Mouse (Mus musculus) macrophage (primary cell): ENCODE data around the gene Nle1. TPM values are rescaled to one million over a fixed set of nuclear protein-coding genes. Genes with fewer than 3 reads are reported as not detected.

ENCODE experiments used
- H3K27ac ChIP-seq: fragments of 350-480 bp; formaldehyde crosslinking; 2 replicates; pipeline ENCODE4 v1.9.0; 2021
- H3K36me3 ChIP-seq: fragments of 350-480 bp; formaldehyde crosslinking; 2 replicates; pipeline ENCODE4 v1.9.0; 2021; ENCODE audit errors: inconsistent target
- H3K4me3 ChIP-seq: fragments of 350-480 bp; formaldehyde crosslinking; 2 replicates; pipeline ENCODE4 v1.9.0; 2021; ENCODE audit errors: inconsistent target
- H3K79me2 ChIP-seq: fragments of 350-480 bp; formaldehyde crosslinking; 2 replicates; pipeline ENCODE4 v1.9.0; 2021; ENCODE audit errors: inconsistent target
- WGBS: methylation state at CpG from one replicate; pipeline ENCODE4 v1.1.7; 2026; ENCODE audit warnings: inconsistent platforms; ENCODE audit not compliant: missing documents; 5-methylcytosine and 5-hydroxymethylcytosine counted together
- polyA plus RNA-seq: library from polyadenylated mRNA; stranded (reverse); fragments of 250-400 nt; gene quantifications from 3 replicates; pipeline ENCODE4 v1.2.4, GENCODE M21; 2018; ENCODE audit warnings: inconsistent platforms

The Nle1 gene
- polyA plus RNA-seq, 1 experiment from 2014 or later = 3.7 TPM

GRCm38 (mm10) chr11:82867956-82868355 is 40.3 kb downstream of the Nle1 start:
- no peaks in the 10 kb centered on the region for H3K36me3 ChIP-seq
- no peak overlapping the region for H3K27ac ChIP-seq
- H3K79me2 ChIP-seq = peaks cover 50% of the 10 kb centered on the region; the same call in 1 of the 2 replicates
- no peak overlapping the region for H3K4me3 ChIP-seq
- WGBS = 68% methylated on average over 5 of the region's 5 CpGs

- H3K27ac ChIP-seq = no peak overlapping the region
- WGBS = 53% methylated on average over 7 of the region's 7 CpGs
- H3K4me3 ChIP-seq = no peak overlapping the region
- H3K79me2 ChIP-seq = peaks cover 60% of the 10 kb centered on the region; the same call in 1 of the 2 replicates
- no peaks in the 10 kb centered on the region for H3K36me3 ChIP-seq
Observed at GRCm38 (mm10) chr11:82866850-82867564, 41.2 kb downstream of the Nle1 start.

GRCm38 (mm10) chr11:82865957-82866356 is 42.3 kb downstream of the Nle1 start:
- 93% methylated on average over 6 of the region's 10 CpGs for WGBS
- Histone ChIP-seq H3K79me2 (peaks cover 70% of the 10 kb centered on the region; the same call in 1 of the 2 replicates), H3K27ac (no peak overlapping the region), H3K4me3 (no peak overlapping the region), H3K36me3 (no peaks in the 10 kb centered on the region)

- H3K27ac ChIP-seq = no peak overlapping the region
- H3K36me3 ChIP-seq = no peaks in the 10 kb centered on the region
- no peak overlapping the region for H3K4me3 ChIP-seq
- H3K79me2 ChIP-seq = peaks cover 80% of the 10 kb centered on the region; the same call in 1 of the 2 replicates
- WGBS = 96% methylated on average over 4 of the region's 4 CpGs
Observed at GRCm38 (mm10) chr11:82863488-82863931, 44.7 kb downstream of the Nle1 start.

GRCm38 (mm10) chr11:82863059-82863458 is 45.2 kb downstream of the Nle1 start:
- no peak overlapping the region for H3K4me3 ChIP-seq
- 95% methylated on average over 2 of the region's 2 CpGs for WGBS
- no peak overlapping the region for H3K27ac ChIP-seq
- peaks cover 80% of the 10 kb centered on the region; the same call in 1 of the 2 replicates for H3K79me2 ChIP-seq
- no peaks in the 10 kb centered on the region for H3K36me3 ChIP-seq

GRCm38 (mm10) chr11:82862638-82863037 is 45.6 kb downstream of the Nle1 start:
- no peak overlapping the region for H3K4me3 ChIP-seq
- WGBS = 80% methylated on average over 9 of the region's 9 CpGs
- no peaks in the 10 kb centered on the region for H3K36me3 ChIP-seq
- peaks cover 79% of the 10 kb centered on the region; the same call in 1 of the 2 replicates for H3K79me2 ChIP-seq
- H3K27ac ChIP-seq = no peak overlapping the region

GRCm38 (mm10) chr11:82861558-82861957 is 46.7 kb downstream of the Nle1 start:
- no peak overlapping the region for H3K27ac ChIP-seq
- H3K36me3 ChIP-seq = no peaks in the 10 kb centered on the region
- 88% methylated on average over 8 of the region's 8 CpGs for WGBS
- H3K79me2 ChIP-seq = peaks cover 80% of the 10 kb centered on the region; the same call in 1 of the 2 replicates
- no peak overlapping the region for H3K4me3 ChIP-seq

GRCm38 (mm10) chr11:82860759-82861158 is 47.5 kb downstream of the Nle1 start:
- H3K79me2 ChIP-seq = peaks cover 84% of the 10 kb centered on the region; the same call in 1 of the 2 replicates
- no peaks in the 10 kb centered on the region for H3K36me3 ChIP-seq
- H3K27ac ChIP-seq = no peak overlapping the region
- no peak overlapping the region for H3K4me3 ChIP-seq
- WGBS = 52% methylated on average over 6 of the region's 6 CpGs

- WGBS = 79% methylated on average over 13 of the region's 13 CpGs
- Histone ChIP-seq H3K36me3 (no peaks in the 10 kb centered on the region), H3K79me2 (peaks cover 89% of the 10 kb centered on the region; the same call in 1 of the 2 replicates), H3K27ac (no peak overlapping the region), H3K4me3 (no peak overlapping the region)
Observed at GRCm38 (mm10) chr11:82857307-82857848, 50.8 kb downstream of the Nle1 start.

- Histone ChIP-seq H3K4me3 (no peak overlapping the region), H3K36me3 (no peaks in the 10 kb centered on the region), H3K79me2 (peaks cover 89% of the 10 kb centered on the region; the same call in 1 of the 2 replicates), H3K27ac (no peak overlapping the region)
- 92% methylated on average over 10 of the region's 10 CpGs for WGBS
Observed at GRCm38 (mm10) chr11:82856032-82856431, 52.2 kb downstream of the Nle1 start.

GRCm38 (mm10) chr11:82855327-82855973 is 52.8 kb downstream of the Nle1 start:
- peaks cover 83% of the 10 kb centered on the region; the same call in 1 of the 2 replicates for H3K79me2 ChIP-seq
- no peaks in the 10 kb centered on the region for H3K36me3 ChIP-seq
- no peak overlapping the region for H3K4me3 ChIP-seq
- H3K27ac ChIP-seq = no peak overlapping the region
- 95% methylated on average over 9 of the region's 9 CpGs for WGBS

GRCm38 (mm10) chr11:82854111-82854510 is 54.1 kb downstream of the Nle1 start:
- H3K79me2 ChIP-seq = peaks cover 82% of the 10 kb centered on the region; the same call in 1 of the 2 replicates
- WGBS = 85% methylated on average over 6 of the region's 6 CpGs
- H3K4me3 ChIP-seq = no peak overlapping the region
- no peaks in the 10 kb centered on the region for H3K36me3 ChIP-seq
- H3K27ac ChIP-seq = no peak overlapping the region

- peaks cover 75% of the 10 kb centered on the region; the same call in 1 of the 2 replicates for H3K79me2 ChIP-seq
- H3K4me3 ChIP-seq = no peak overlapping the region
- no peak overlapping the region for H3K27ac ChIP-seq
- 95% methylated on average over 7 of the region's 7 CpGs for WGBS
- H3K36me3 ChIP-seq = no peaks in the 10 kb centered on the region
Observed at GRCm38 (mm10) chr11:82852958-82853357, 55.3 kb downstream of the Nle1 start.

- Histone ChIP-seq H3K79me2 (peaks cover 72% of the 10 kb centered on the region; the same call in 1 of the 2 replicates), H3K36me3 (no peaks in the 10 kb centered on the region), H3K27ac (no peak overlapping the region), H3K4me3 (no peak overlapping the region)
- WGBS = 93% methylated on average over 10 of the region's 10 CpGs
Observed at GRCm38 (mm10) chr11:82852540-82852939, 55.7 kb downstream of the Nle1 start.

- H3K36me3 ChIP-seq = no peaks in the 10 kb centered on the region
- 90% methylated on average over 11 of the region's 11 CpGs for WGBS
- no peak overlapping the region for H3K27ac ChIP-seq
- peaks cover 68% of the 10 kb centered on the region; the same call in 1 of the 2 replicates for H3K79me2 ChIP-seq
- H3K4me3 ChIP-seq = no peak overlapping the region
Observed at GRCm38 (mm10) chr11:82852115-82852514, 56.1 kb downstream of the Nle1 start.
